Mouse (Mus musculus) lung, adult 2 months (tissue): ENCODE measurements at regions not wholly inside any gene's neighbourhood (a gene's known extent, or its start where the extent isn't known, plus 50 kb on each side); places are given as distances from the start of the nearest gene placed in this dataset.
"Not testable (repeated sequence)": the region's sequence is repeated elsewhere in the genome, so short reads cannot be mapped to it uniquely, and the experiment has no call there.

ENCODE experiments used
- DNase-seq: peaks from one replicate; pipeline ENCODE4 v3.0.0; 2022
- H3K4me1 ChIP-seq: fragments of 200-500 bp; 2 replicates; pipeline ENCODE4 v1.6.1; 2011; ENCODE audit warnings: low read length; ENCODE audit not compliant: control insufficient read depth, insufficient read depth
- H3K4me3 ChIP-seq: fragments of 200-500 bp; replicated peaks from 2 replicates; pipeline ENCODE3; 2011; ENCODE audit warnings: low read depth, mild to moderate bottlenecking, control low read depth, low read length; ENCODE audit errors: extremely low read depth
- CTCF ChIP-seq: fragments of 200-500 bp; IDR thresholded peaks from 2 replicates; pipeline ENCODE4 v1.5.1; 2011; ENCODE audit warnings: mild to moderate bottlenecking, low read length, control low read depth; ENCODE audit not compliant: insufficient read depth
- POLR2A ChIP-seq: fragments of 200-500 bp; IDR thresholded peaks from 2 replicates; pipeline ENCODE4 v1.6.1; 2011; ENCODE audit warnings: low read depth, mild to moderate bottlenecking, control low read depth, low read length, borderline replicate concordance; ENCODE audit errors: extremely low read depth
- WGBS: fragments of 180-500 bp; shearing (Covaris S2); methylation state at CpG from one replicate; pipeline ENCODE4 v1.1.7; 2018; 5-methylcytosine and 5-hydroxymethylcytosine counted together

- Histone ChIP-seq H3K4me3 (no peak overlapping the region), H3K4me1 (no peaks in the 10 kb centered on the region)
- TF ChIP-seq CTCF (no peak), POLR2A (no peak)
- no peak for DNase-seq
- 87% methylated on average over 9 of the region's 9 CpGs for WGBS
Measured at GRCm38 (mm10) chr10:96398562-96399288, 218.1 kb upstream of the Btg1 start.

GRCm38 (mm10) chr10:96399636-96400400, 217.0 kb upstream of the Btg1 start:
- no peak for DNase-seq
- H3K4me1 ChIP-seq: no peaks in the 10 kb centered on the region
- no peak for TF ChIP-seq CTCF
- no peak for TF ChIP-seq POLR2A
- 66% methylated on average over 8 of the region's 8 CpGs for WGBS
- no peak overlapping the region for H3K4me3 ChIP-seq

- no peak for TF ChIP-seq CTCF
- no peak for TF ChIP-seq POLR2A
- Histone ChIP-seq H3K4me3 (no peak overlapping the region), H3K4me1 (no peaks in the 10 kb centered on the region)
- WGBS: 75% methylated on average over 6 of the region's 6 CpGs
- DNase-seq: no peak
Measured at GRCm38 (mm10) chr10:96400793-96401192, 216.0 kb upstream of the Btg1 start.

- no peak overlapping the region for H3K4me3 ChIP-seq
- no peak for TF ChIP-seq CTCF
- TF ChIP-seq POLR2A: no peak
- no peak for DNase-seq
- 73% methylated on average over 5 of the region's 5 CpGs for WGBS
- no peaks in the 10 kb centered on the region for H3K4me1 ChIP-seq
Measured at GRCm38 (mm10) chr10:96406306-96406705, 210.5 kb upstream of the Btg1 start.

GRCm38 (mm10) chr10:96407846-96408245, 209.0 kb upstream of the Btg1 start:
- DNase-seq: no peak
- H3K4me3 ChIP-seq: no peak overlapping the region
- 40% methylated on average over 3 of the region's 3 CpGs for WGBS
- TF ChIP-seq POLR2A (no peak), CTCF (no peak)
- H3K4me1 ChIP-seq: no peaks in the 10 kb centered on the region

- no peaks in the 10 kb centered on the region for H3K4me1 ChIP-seq
- 36% methylated on average over 2 of the region's 2 CpGs for WGBS
- DNase-seq: no peak
- no peak overlapping the region for H3K4me3 ChIP-seq
- TF ChIP-seq CTCF: no peak
- no peak for TF ChIP-seq POLR2A
Measured at GRCm38 (mm10) chr10:96408250-96408649, 208.6 kb upstream of the Btg1 start.

- Histone ChIP-seq H3K4me3 (no peak overlapping the region), H3K4me1 (no peaks in the 10 kb centered on the region)
- 76% methylated on average over 6 of the region's 6 CpGs for WGBS
- no peak for DNase-seq
- TF ChIP-seq CTCF (no peak), POLR2A (no peak)
Measured at GRCm38 (mm10) chr10:96410028-96410427, 206.8 kb upstream of the Btg1 start.

- WGBS: 91% methylated on average over 11 of the region's 11 CpGs
- no peaks in the 10 kb centered on the region for H3K4me1 ChIP-seq
- TF ChIP-seq CTCF: no peak
- no peak for TF ChIP-seq POLR2A
- no peak for DNase-seq
- H3K4me3 ChIP-seq: no peak overlapping the region
Measured at GRCm38 (mm10) chr10:96414807-96415206, 202.0 kb upstream of the Btg1 start.

GRCm38 (mm10) chr10:96421506-96421905, 195.3 kb upstream of the Btg1 start:
- H3K4me3 ChIP-seq, DNase-seq, H3K4me1 ChIP-seq: not testable (repeated sequence)
- 92% methylated on average over 2 of the region's 2 CpGs for WGBS

- WGBS: 86% methylated on average over 5 of the region's 5 CpGs
- Histone ChIP-seq H3K4me3 (no peak overlapping the region), H3K4me1 (no peaks in the 10 kb centered on the region; the same call in 1 of the 2 replicates)
- DNase-seq: no peak
- no peak for TF ChIP-seq CTCF
- TF ChIP-seq POLR2A: no peak
Measured at GRCm38 (mm10) chr10:96427407-96427806, 189.4 kb upstream of the Btg1 start.
